Mouse (Mus musculus): ENCODE measurements around the gene Mgat4b. TPM values are rescaled to one million over a fixed set of nuclear protein-coding genes. Genes with fewer than 3 reads are reported as not detected.
"Not testable (repeated sequence)": the region's sequence is repeated elsewhere in the genome, so short reads cannot be mapped to it uniquely, and the experiment has no call there.

Gene Mgat4b
- total RNA-seq (2021), result 100 to 1,000 TPM; 117 to 120 TPM

DNA sequence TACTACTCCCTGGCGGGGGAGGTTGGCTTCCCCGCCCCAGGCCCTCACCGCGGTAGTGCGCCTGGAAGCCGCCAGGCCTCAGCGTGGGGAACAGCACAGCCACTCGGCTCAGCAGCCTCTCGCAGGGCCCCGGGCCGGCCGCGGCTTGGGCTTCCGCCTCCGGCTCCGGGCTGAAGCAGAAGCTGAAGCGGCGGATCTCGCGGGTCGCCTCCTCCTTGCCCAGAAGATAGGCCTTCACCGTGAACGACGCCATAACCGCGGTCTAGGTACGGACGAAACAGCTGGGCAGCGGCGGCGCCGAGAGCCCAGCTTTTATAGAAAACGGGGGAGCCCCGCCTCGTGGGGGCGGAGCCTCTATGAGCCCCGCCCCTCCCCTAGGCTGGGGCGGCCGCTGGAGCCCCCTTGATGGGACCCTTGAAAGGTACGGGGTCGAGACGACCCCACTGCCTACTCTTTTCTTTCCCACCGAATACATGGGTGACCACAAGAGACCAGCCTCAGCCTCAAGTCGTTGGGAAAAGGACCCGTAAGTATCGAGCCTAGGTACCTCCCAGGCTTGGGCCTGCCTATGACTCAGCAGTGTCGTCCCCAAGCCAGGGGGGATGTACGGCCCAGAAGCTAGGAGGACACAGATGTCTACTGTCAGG lies at the start of gene Mgat4b, which contains the start of gene Sqstm1:
Gene Mgat4b, plus strand, starts transcription at position 386 of the 647 bp plus-strand sequence.
Gene Sqstm1, minus strand, starts transcription at position 323 of the 647 bp plus-strand sequence.
- peak; percentile 89 for DNase-seq

GRCm38 (mm10) chr11:50161578-50162304 lies 48.9 kb upstream of the Mgat4b start:
- DNase-seq, result peak; percentile 73

GRCm38 (mm10) chr11:50162338-50163050 lies 48.2 kb upstream of the Mgat4b start:
- DNase-seq, result no peak

DNA sequence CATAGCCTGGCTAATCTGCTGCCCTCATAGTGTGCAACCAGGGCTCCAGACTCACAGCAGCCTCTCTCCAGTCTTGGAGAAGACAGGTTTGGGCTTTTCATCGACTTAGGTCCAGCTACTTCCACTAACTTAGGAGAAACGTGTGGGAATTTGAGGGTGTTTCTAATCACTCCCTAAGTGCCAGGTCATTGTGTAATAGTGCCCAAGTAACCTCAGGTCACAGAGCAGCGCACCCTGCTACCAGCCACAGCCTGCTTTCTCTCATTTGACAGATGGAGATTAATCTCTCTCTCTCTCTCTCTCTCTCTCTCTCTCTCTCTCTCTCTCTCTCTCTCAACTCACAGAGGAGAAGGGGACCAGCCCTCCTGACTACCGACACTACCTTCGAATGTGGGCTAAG lies 42.3 kb upstream of the Mgat4b start:
- DNase-seq, result no peak

DNA sequence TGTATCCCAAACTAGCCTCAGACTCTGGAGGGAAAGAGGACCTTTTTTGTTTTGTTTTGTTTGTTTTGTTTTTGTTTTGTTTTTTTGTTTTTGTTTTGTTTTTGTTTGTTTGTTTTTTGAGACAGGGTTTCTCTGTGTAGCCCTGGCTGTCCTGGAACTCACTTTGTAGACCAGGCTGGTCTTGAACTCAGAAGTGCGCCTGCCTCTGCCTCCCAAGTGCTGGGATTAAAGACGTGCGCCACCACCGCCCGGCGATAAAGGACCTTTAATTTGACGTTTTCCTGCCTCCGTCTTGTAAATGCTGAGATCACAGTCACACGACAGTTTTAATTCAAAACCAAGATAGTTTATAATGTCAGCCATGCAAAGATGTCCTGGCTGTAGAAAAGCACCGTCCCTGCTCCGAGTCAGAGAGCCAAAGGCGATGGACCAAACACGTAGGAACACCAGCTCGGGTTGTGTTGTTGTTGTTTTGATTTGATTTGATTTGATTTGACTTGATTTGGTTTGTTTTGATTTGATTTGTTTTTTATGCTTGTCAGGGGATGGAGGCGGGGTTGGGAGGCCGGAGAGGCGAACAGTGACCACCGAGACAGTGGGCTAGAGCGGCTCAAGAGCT lies 36.5 kb upstream of the Mgat4b start, which contains the start of gene Mrnip:
Gene Mrnip, plus strand, starts transcription at position 334 of the 619 bp plus-strand sequence.
- not testable (repeated sequence) for DNase-seq

- DNase-seq, result peak; percentile 98
Observed at GRCm38 (mm10) chr11:50174730-50175187, 35.9 kb upstream of the Mgat4b start.

DNA sequence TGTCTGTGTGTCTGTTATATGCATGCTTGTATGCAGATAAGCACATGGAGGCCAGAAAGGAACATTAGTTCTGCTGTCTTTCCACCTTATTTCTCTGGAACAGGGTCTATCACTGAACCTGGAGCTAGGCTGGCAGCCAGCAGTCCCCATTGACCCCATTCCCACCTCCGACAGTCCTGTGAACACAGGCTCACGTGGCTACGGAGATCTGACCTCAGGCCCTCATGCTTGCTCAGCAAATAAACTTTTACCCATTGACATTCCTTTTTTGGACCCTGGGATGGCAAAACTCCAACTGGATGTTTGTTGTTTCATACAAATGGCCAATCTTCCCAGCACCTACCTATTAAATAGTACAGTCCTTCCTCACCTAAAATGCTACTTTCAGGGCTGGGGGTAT lies 34.3 kb upstream of the Mgat4b start:
- DNase-seq, result no peak

DNA sequence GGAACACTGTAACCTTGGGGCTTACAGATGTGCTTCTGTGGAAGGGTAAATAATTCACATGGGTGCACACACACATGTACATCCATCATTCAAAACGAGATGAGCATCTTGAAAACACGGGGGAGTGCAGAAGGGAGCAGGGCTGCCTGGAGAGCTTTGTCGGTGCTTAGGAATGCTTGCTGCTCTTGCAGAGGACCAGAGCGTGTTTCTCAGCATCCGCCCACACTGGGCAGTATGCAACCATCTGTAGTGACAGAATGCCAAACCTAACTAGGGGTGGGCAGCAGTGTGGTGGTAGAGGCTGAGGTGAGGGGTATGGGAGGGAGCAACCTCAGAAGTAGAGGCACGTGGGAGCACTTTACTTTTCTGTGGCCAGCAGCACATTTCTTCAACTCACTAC lies 33.6 kb upstream of the Mgat4b start:
- no peak for DNase-seq

DNA sequence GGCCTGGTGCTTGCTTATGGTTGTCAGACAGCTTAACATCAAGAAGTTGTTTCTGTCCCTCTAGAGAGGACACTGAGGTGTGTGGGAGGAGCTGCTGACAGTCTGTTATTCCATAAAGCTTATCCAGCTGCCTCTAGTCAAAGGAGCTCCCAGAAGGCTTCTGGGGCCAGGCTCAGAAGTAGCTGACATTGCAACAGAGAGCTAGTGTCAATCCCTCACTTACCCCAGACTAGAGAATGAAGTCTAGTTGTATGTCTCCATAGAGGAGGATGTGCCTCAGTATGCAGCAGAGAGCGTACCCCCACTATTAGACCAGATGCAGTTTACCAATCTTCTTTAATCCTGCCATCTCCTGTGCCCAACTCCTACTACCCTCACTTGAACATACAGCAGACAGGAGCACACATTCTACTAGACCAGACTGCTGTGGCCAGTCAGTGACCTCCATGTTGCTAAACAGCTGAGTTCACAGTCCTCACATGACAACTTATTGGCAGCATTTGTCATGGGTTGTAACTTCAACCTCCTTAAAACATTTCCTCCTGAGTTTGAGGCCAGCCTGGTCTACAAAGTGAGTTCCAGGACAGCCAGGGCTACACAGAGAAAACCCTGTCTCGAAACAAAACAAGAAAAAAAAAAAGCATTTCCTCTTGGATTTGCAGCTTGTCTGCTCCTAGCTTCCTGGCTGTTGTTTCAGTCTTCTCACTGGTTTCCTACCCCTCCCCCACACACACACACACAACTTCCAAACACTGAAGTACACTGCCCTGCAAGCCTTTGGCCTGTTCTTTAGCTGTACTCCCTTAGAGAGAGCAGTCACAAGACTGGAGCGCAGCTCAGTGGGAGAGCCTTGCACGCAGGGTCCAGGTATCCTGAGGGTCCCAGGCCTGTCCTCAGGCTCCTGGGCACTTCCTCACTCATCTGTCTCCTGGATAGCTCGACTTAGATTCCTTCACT lies 31.9 kb upstream of the Mgat4b start:
- DNase-seq, result no peak

DNA sequence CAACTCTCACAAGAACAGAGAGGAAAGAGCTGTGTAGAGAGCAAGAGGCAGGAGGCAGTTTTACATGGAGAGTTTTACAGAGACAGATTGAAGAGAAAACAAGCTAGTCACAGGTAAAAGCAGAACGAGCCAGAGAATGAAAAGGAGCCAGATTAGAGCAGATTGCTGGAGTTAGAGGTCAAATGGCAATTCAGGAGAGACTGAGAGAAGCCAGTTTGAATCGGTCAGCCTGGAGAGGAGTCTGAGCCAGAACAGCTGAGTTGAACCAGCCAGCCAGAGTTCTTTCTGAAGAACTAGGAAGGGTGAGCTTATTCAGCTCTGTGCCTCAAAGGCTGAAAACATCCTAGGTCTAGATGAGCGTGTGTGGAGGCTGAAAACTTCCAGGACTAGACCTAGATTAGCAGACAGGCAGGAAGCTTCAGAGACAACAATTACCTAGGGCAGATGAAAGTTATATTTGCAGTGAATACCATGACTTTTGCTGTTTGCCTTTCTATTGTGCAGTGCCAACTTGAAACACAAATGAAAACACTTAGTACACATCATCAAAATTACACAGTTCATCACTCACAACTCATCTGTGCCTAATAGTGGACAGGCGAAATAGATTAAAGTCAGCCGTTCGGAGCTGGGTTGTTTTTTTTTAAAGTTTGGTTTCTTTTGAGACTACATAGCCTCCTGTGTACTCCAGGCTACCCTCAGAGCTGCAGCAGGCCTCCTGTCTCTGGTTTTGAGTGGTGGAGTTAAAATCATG lies 30.0 kb upstream of the Mgat4b start:
- DNase-seq, result no peak

DNA sequence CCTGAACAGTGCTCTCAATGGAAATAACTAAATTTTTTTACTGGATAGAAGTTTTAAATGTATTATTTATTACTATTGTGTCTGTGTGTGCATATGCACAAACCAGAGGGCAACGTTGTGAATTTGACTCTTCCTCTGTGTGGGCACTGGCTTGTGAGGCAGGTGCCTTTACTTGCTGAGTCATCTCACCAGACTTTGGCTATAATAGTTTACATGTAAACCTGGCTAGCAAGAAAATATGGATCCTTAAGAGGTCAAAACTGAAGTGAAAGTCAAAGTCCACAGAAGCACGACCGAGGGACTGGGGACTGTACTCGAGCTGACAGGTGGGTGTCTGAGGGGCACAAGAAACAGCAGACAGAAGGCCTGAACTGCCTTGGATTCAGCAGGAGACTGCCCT lies 28.0 kb upstream of the Mgat4b start:
- no peak for DNase-seq

GRCm38 (mm10) chr11:50184788-50185187 lies 25.9 kb upstream of the Mgat4b start:
- DNase-seq, result no peak

GRCm38 (mm10) chr11:50188682-50189081 lies 22.0 kb upstream of the Mgat4b start:
- no peak for DNase-seq

- DNase-seq, result no peak
Observed at GRCm38 (mm10) chr11:50190362-50190761, 20.3 kb upstream of the Mgat4b start.

GRCm38 (mm10) chr11:50192278-50192677 lies 18.4 kb upstream of the Mgat4b start:
- no peak for DNase-seq

- DNase-seq, result no peak
Observed at GRCm38 (mm10) chr11:50194070-50194469, 16.6 kb upstream of the Mgat4b start.

GRCm38 (mm10) chr11:50194793-50195192 lies 15.9 kb upstream of the Mgat4b start:
- no peak for DNase-seq

- DNase-seq, result no peak
Observed at GRCm38 (mm10) chr11:50197500-50197899, 13.2 kb upstream of the Mgat4b start.

DNA sequence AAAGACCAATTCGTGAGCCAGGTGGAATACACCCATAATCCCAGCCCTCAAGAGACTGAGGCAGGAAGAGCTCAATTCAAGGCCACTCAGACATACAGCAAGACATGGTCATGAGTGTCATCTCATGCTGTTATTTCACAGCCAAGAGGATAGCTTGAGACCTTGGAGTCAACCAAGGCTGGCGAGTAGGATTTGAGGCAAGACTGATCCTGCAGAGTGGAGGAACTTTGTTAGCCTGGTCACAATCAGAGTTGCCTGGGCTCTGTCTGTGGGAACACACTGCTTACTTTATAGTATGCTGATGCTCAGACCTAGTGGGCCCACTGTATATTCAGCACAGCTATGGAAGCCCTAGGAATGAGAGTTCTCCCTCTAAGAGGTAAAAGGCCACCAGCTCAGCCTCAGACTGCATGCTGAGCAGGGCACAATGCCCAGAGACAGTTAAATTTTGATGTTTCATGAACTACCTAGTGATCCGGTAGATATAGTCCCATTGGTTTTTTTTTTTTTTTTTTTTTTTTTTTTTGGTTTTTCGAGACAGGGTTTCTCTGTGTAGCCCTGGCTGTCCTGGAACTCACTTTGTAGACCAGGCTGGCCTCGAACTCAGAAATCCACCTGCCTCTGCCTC lies 12.4 kb upstream of the Mgat4b start:
- DNase-seq, result no peak

DNA sequence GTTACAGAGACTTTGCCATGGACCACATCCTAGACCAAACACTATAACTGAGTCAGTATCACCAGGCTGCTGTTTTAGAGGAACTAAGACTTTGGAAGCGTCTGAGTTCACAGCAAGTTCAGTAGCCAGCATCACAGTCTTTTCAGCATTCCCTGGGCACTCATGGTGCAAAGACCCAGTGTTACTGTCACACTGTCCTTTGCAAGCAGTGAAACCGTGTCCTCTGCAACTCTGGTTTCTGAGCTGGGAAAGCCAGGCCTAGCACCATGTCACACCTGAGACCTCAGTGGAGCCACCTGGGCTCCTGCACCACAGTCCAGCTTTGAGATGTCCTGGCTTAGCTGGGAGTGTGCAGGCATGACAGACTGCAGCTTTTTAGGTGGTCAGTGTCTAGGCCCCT lies 11.8 kb upstream of the Mgat4b start:
- DNase-seq, result no peak
